Mouse (Mus musculus): Measurements from ENCODE around the gene Tent2.

DNA sequence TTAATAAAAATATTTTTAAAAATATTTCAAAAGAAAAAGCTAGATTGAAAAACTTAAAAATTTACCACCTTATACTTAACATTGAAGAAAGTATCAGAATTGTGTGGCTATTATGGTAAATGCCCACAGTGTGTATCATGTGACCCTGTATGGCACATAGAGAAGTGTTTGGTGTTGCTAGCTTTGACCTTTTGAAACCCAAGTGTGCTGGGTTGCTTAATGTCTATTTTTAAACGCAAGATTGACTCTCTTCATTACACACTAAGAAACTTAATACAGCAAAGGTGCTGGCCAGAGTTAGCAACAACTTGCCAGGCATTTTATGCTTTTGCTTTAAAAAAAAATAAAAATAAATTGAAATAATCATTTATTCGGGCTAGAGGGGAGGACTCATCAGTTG lies 56.7 kb downstream of the Tent2 start:
- TF ChIP-seq CTCF (IDR thresholded peaks at IDR 0.05) (no peak), EP300 (IDR thresholded peaks at IDR 0.05) (no peak)

Measured in lung, postnatal 0 days (tissue).